Mouse (Mus musculus): ENCODE results near the gene Ptpra.

GRCm38 (mm10) chr2:130408194-130408593, 41.9 kb upstream of the Ptpra start:
- TF ChIP-seq POLR2A (IDR thresholded peaks at IDR 0.05; ENCODE audit: insufficient read depth, low read length) (no peak), CTCF (IDR thresholded peaks at IDR 0.05; ENCODE audit: low read depth, low read length) (no peak)

Measured in ES-Bruce4 (cell line).